Mouse (Mus musculus) 3T3-L1 (cell line): ENCODE measurements around the gene Tex13c1.

Experiments
- DNase-seq: peaks from one replicate; pipeline ENCODE4 v3.0.0-alpha.2; 2015; ENCODE audit warnings: low read depth, low spot score

Tex13c1 gene

DNA sequence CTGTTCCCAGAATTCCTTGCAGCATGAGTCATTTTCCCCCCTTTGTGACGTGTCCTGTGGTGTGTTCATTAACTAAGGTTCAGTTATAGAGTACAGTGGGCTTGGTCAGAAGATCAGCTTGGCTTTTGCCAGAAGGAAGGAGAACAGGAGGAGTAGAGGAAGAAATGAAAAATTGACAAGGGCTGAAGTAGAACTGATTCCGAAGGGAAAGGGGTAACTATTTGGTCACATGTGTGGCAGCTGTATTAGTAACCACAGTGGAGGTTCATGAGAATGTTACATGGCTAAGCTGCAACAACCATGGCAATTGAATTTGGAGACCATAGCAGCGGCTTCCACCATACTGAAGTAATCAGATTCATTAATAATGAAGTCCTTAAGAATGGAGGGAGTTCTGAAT is at the start of gene Tex13c1:
Gene Tex13c1 (plus strand): TSS at position 301 of the 400 bp plus-strand sequence.
- DNase-seq = no peak
